Mouse (Mus musculus) ES-E14 (cell line): ENCODE results near the gene Frmd6.

Source experiments
- CHD2 ChIP-seq: IDR thresholded peaks from 2 replicates; pipeline ENCODE4 v1.6.1; 2014; ENCODE audit warnings: mild to moderate bottlenecking, low read depth, low read length, inconsistent platforms
- HCFC1 ChIP-seq: IDR thresholded peaks from 2 replicates; pipeline ENCODE4 v1.6.1; 2012; ENCODE audit warnings: low read length, inconsistent platforms, borderline replicate concordance; ENCODE audit not compliant: insufficient read depth
- MAFK ChIP-seq: IDR thresholded peaks from 2 replicates; pipeline ENCODE4 v1.6.1; 2014; ENCODE audit warnings: mild to moderate bottlenecking, low read depth, low read length, inconsistent platforms; ENCODE audit not compliant: insufficient read depth
- ZC3H11A ChIP-seq: IDR thresholded peaks from 2 replicates; pipeline ENCODE4 v1.6.1; 2012; ENCODE audit warnings: low read depth, mild to moderate bottlenecking, inconsistent platforms, low read length, borderline replicate concordance
- ZNF384 ChIP-seq: IDR thresholded peaks from 2 replicates; pipeline ENCODE4 v1.6.1; 2012; ENCODE audit warnings: low read depth, low read length, inconsistent platforms

DNA sequence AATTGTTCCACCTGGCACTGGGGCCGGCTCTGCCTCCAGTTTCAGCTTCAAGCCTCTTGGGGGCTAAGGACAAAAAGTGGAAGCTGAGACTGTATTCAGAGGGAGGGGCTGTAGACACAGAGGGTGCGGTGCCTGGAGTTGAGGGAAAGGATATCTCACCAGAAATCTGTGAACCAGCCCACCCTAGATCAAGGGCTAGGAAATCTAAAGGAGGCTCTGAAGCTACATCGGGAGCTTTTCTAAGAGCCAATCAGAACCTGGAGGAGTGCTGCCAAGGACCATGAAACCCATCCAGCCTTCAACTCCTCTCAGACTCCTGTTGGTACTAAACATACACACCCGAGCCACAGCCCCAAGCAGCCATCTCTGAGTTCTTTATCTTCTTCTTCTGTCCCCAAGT is 82.8 kb downstream of the Frmd6 start:
- no peak for TF ChIP-seq MAFK
- no peak for TF ChIP-seq ZNF384
- TF ChIP-seq HCFC1 = no peak
- no peak for TF ChIP-seq ZC3H11A
- no peak for TF ChIP-seq CHD2
